Mouse (Mus musculus) olfactory bulb, adult 2 months (tissue): Measurements from ENCODE around the gene Pgpep1.

Source experiments
- CTCF ChIP-seq: fragments of 200-500 bp; IDR thresholded peaks from 2 replicates; pipeline ENCODE4 v1.5.1; 2012; ENCODE audit warnings: low read depth, mild to moderate bottlenecking, low read length, moderate library complexity; ENCODE audit not compliant: insufficient read depth
- POLR2A ChIP-seq: fragments of 200-500 bp; IDR thresholded peaks from 2 replicates; pipeline ENCODE4 v1.6.1; 2012; ENCODE audit warnings: mild to moderate bottlenecking, low read depth, low read length, moderate library complexity; ENCODE audit not compliant: insufficient read depth

DNA sequence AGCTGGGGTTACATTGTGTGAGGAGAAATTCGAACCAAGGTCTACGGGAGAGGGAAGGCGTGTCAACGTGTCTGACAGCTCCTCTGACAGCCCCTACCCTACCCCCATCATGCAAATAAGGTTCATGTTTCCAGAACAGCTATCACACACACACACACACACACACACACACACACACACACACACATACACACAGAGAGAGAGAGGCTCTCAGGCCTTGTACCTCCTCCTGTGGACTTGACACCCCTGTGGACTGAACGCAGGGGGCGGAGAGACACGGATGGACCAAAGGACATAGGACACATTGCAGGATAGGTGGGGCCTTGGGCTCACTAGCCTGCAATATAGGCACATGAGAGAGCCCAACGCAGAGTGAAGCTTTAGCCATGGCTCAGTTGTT is 23.4 kb downstream of the Pgpep1 start:
- TF ChIP-seq CTCF: no peak
- no peak for TF ChIP-seq POLR2A
